Mouse (Mus musculus) MEL (cell line): ENCODE measurements around the gene Defb30. TPM values are rescaled to one million over a fixed set of nuclear protein-coding genes. Genes with fewer than 3 reads are reported as not detected.

Experiments
- DNase-seq: peaks from one replicate; pipeline ENCODE4 v3.0.0; 2011; ENCODE audit warnings: low read depth, low spot score
- H3K27ac ChIP-seq: 2 replicates; pipeline ENCODE4 v1.5.1; 2012; ENCODE audit warnings: low read depth, mild to moderate bottlenecking, control low read depth, low read length, moderate library complexity; ENCODE audit not compliant: control insufficient read depth
- H3K27me3 ChIP-seq, 2 experiments: fragments of 150-350 bp in 1 of 2; sonication (generic) in 1 of 2; 2 replicates each; pipeline ENCODE4 v1.6.1; 2012; ENCODE audit warnings: low read length in 2 of 2, mild to moderate bottlenecking in 2 of 2, improper control_type of control experiment in 1 of 2, moderate library complexity in 1 of 2; ENCODE audit not compliant: insufficient read depth in 2 of 2, control insufficient read depth in 1 of 2
- H3K36me3 ChIP-seq, 2 experiments: 2 replicates each; pipeline ENCODE4 v1.6.1; 2012 to 2014; ENCODE audit warnings: low read length in 2 of 2, improper control_type of control experiment in 1 of 2, inconsistent platforms in 1 of 2, mild to moderate bottlenecking in 1 of 2; ENCODE audit not compliant: insufficient read depth in 2 of 2, control insufficient read depth in 1 of 2
- H3K4me1 ChIP-seq, 2 experiments: fragments of 150-350 bp in 1 of 2; sonication (generic) in 1 of 2; 2 replicates each; pipeline ENCODE4 v1.6.1; 2012; ENCODE audit warnings: low read length in 2 of 2, improper control_type of control experiment in 1 of 2, mild to moderate bottlenecking in 1 of 2; ENCODE audit not compliant: insufficient read depth in 2 of 2, control insufficient read depth in 1 of 2
- H3K4me3 ChIP-seq, 2 experiments: fragments of 150-350 bp in 1 of 2; sonication (generic) in 1 of 2; 2 replicates each; pipeline ENCODE4 v1.5.1; 2012; ENCODE audit warnings: low read depth in 2 of 2, low read length in 2 of 2, mild to moderate bottlenecking in 2 of 2, moderate library complexity in 2 of 2, control low read depth in 1 of 2, improper control_type of control experiment in 1 of 2; ENCODE audit not compliant: control insufficient read depth in 1 of 2, insufficient read depth in 1 of 2
- H3K79me2 ChIP-seq: 2 replicates; pipeline ENCODE4 v1.6.1; 2012; ENCODE audit warnings: mild to moderate bottlenecking, low read length, moderate library complexity; ENCODE audit not compliant: control insufficient read depth, poor library complexity, insufficient read depth
- H3K9ac ChIP-seq: 2 replicates; pipeline ENCODE4 v1.6.1; 2012; ENCODE audit warnings: low read depth, mild to moderate bottlenecking, control low read depth, low read length, moderate library complexity; ENCODE audit not compliant: control insufficient read depth, poor library complexity, severe bottlenecking
- H3K9me3 ChIP-seq: fragments of 150-350 bp; sonication (generic); replicated peaks from 2 replicates; pipeline ENCODE4 v1.6.1; 2012; ENCODE audit warnings: mild to moderate bottlenecking, low read length, improper control_type of control experiment, moderate library complexity; ENCODE audit not compliant: insufficient read depth
- CHD2 ChIP-seq: IDR thresholded peaks from 2 replicates; pipeline ENCODE4 v1.6.1; 2011; ENCODE audit warnings: low read length, improper control_type of control experiment
- CTCF ChIP-seq, 3 experiments: IDR thresholded peaks in 2 of 3; conservative IDR thresholded peaks in 1 of 3; 2 replicates each; pipeline ENCODE4 v1.5.1; 2011 to 2012; ENCODE audit warnings: low read length in 3 of 3, low read depth in 2 of 3, mild to moderate bottlenecking in 2 of 3, improper control_type of control experiment in 1 of 3, inconsistent platforms in 1 of 3, mixed read lengths in 1 of 3, moderate library complexity in 1 of 3; ENCODE audit not compliant: control insufficient read depth in 1 of 3, insufficient read depth in 1 of 3, poor library complexity in 1 of 3, severe bottlenecking in 1 of 3
- E2F4 ChIP-seq: IDR thresholded peaks from 2 replicates; pipeline ENCODE4 v1.6.1; 2011; ENCODE audit warnings: low read depth, low read length, improper control_type of control experiment, borderline replicate concordance
- ETS1 ChIP-seq: IDR thresholded peaks from 2 replicates; pipeline ENCODE4 v1.6.1; 2012; ENCODE audit warnings: low read depth, mild to moderate bottlenecking, inconsistent platforms, low read length, improper control_type of control experiment, moderate library complexity
- GATA1 ChIP-seq: IDR thresholded peaks from 2 replicates; pipeline ENCODE4 v1.6.1; 2011; ENCODE audit warnings: low read depth, low read length, improper control_type of control experiment
- HCFC1 ChIP-seq: IDR thresholded peaks from 2 replicates; pipeline ENCODE4 v1.6.1; 2012; ENCODE audit warnings: low read depth, mild to moderate bottlenecking, inconsistent platforms, low read length, improper control_type of control experiment, moderate library complexity
- JUND ChIP-seq: IDR thresholded peaks from 2 replicates; pipeline ENCODE4 v1.6.1; 2011; ENCODE audit warnings: low read depth, mild to moderate bottlenecking, improper control_type of control experiment, low read length
- MAFK ChIP-seq: IDR thresholded peaks from 2 replicates; pipeline ENCODE4 v1.6.1; 2011; ENCODE audit warnings: low read depth, mild to moderate bottlenecking, low read length, improper control_type of control experiment, borderline replicate concordance
- MEF2A ChIP-seq: IDR thresholded peaks from 2 replicates; pipeline ENCODE4 v1.6.1; 2014; ENCODE audit warnings: low read depth, mild to moderate bottlenecking, inconsistent platforms, low read length, improper control_type of control experiment; ENCODE audit not compliant: poor library complexity, insufficient replicate concordance, severe bottlenecking; ENCODE audit errors: extremely low read depth
- MYC ChIP-seq: IDR thresholded peaks from 2 replicates; pipeline ENCODE4 v1.6.1; 2011; ENCODE audit warnings: low read depth, mild to moderate bottlenecking, low read length, improper control_type of control experiment, moderate library complexity
- NELFE ChIP-seq: IDR thresholded peaks from 2 replicates; pipeline ENCODE4 v1.6.1; 2011; ENCODE audit warnings: low read depth, low read length, improper control_type of control experiment
- POLR2AphosphoS5 ChIP-seq: IDR thresholded peaks from 2 replicates; pipeline ENCODE4 v1.6.1; 2012; ENCODE audit warnings: low read depth, borderline replicate concordance, mild to moderate bottlenecking, inconsistent platforms, low read length, moderate library complexity, mixed read lengths
- SMC3 ChIP-seq: IDR thresholded peaks from 2 replicates; pipeline ENCODE4 v1.6.1; 2011; ENCODE audit warnings: low read depth, low read length, improper control_type of control experiment
- TBP ChIP-seq: IDR thresholded peaks from 2 replicates; pipeline ENCODE4 v1.8.0; 2011; ENCODE audit warnings: low read depth, low read length, improper control_type of control experiment
- TCF12 ChIP-seq: IDR thresholded peaks from 2 replicates; pipeline ENCODE4 v1.6.1; 2014; ENCODE audit warnings: low read depth, mild to moderate bottlenecking, inconsistent platforms, low read length, improper control_type of control experiment, moderate library complexity
- USF2 ChIP-seq, 2 experiments: IDR thresholded peaks; 2 replicates each; pipeline ENCODE4 v1.6.1; 2011 to 2012; ENCODE audit warnings: improper control_type of control experiment in 2 of 2, low read length in 2 of 2, borderline replicate concordance in 1 of 2, inconsistent platforms in 1 of 2, low read depth in 1 of 2, mild to moderate bottlenecking in 1 of 2; ENCODE audit not compliant: insufficient read depth in 1 of 2
- ZMIZ1 ChIP-seq: IDR thresholded peaks from 2 replicates; pipeline ENCODE4 v1.6.1; 2012; ENCODE audit warnings: low read depth, mild to moderate bottlenecking, inconsistent platforms, low read length, improper control_type of control experiment, moderate library complexity
- polyA plus RNA-seq, 2 experiments: library from polyadenylated mRNA; stranded (reverse) in 1 of 2; unstranded in 1 of 2; fragments of >175 nt in 1 of 2; fragments of >200 nt in 1 of 2; gene quantifications; 2 replicates each; pipeline versions ENCODE4 v1.2.1 to v1.2.4; 2012; ENCODE audit warnings: low replicate concordance in 2 of 2, low read depth in 1 of 2; ENCODE audit not compliant: insufficient read length in 2 of 2, insufficient read depth in 1 of 2, missing spikeins in 1 of 2
- total RNA-seq: library from RNA; depleted of rRNA; stranded (reverse); fragments of 300-350 nt; gene quantifications from 2 replicates; pipeline ENCODE4 v1.2.3, GENCODE M21; 2012

Gene Defb30
- total and polyA plus RNA-seq, 3 experiments: not detected

DNA sequence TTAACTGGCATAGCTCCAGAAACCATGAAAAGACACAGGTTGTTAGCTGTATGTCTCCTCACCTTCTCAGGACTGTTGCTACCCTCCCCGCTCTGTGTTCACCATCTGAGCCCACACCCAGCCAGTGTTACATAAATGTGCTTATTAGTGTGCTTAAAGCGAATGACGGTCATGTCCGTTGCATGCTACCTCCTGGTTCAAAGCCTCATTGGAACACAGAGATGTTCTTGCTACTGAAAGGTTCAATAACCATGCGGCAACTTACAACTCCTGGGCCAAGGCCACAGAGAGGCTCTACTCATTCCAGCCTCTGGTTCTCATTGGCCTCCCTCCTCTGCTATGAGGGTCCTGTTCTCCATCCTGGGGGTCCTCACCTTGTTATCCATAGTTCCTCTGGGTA is 38.3 kb downstream of the Defb30 start, which contains the start of gene Defb43:
Defb43 (plus strand) TSS at position 301 of the 400 bp plus-strand sequence.
- no peaks in the 10 kb centered on the region for H3K79me2 ChIP-seq
- no peak within 1 kb of the TSS for H3K9ac ChIP-seq
- no peaks in the 10 kb centered on the region for H3K36me3 ChIP-seq
- DNase-seq: no peak
- no peak for TF ChIP-seq CHD2
- H3K4me1 ChIP-seq: no peaks in the 10 kb centered on the region
- no peak within 1 kb of the TSS for H3K27ac ChIP-seq
- H3K4me3 ChIP-seq: no peak within 1 kb of the TSS
- no peaks in the 10 kb centered on the region for H3K9me3 ChIP-seq
- H3K27me3 ChIP-seq: no peaks in the 10 kb centered on the region

DNA sequence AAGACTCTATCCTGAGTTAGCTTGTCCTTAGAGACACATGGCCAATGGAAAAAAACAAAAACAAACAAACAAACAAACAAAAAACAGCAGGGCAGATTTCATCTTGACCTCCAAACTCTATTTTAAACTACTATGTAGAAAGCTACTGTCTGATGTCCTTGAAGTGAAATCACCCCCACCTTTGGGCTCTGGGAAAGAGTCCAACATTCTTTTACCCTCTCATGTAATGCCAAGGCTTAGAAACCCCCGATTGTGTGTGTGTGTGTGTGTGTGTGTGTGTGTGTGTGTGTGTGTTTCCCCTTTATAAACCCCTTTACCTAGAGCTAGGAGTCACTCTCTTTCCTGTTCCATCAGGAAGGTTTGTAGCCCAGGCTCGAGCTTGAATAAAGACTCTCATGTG is 47.2 kb downstream of the Defb30 start:
- H3K4me1 ChIP-seq: no peaks in the 10 kb centered on the region
- H3K4me3 ChIP-seq: no peak overlapping the region
- no peak for DNase-seq
- H3K9me3 ChIP-seq: no peaks in the 10 kb centered on the region
- no peak overlapping the region for H3K9ac ChIP-seq
- no peaks in the 10 kb centered on the region for H3K79me2 ChIP-seq
- TF ChIP-seq MAFK: no peak
- TF ChIP-seq TCF12: no peak
- no peak for TF ChIP-seq CTCF (IDR thresholded peaks at IDR 0.05 in 2 of 3, conservative IDR thresholded peaks at IDR 0.05 in 1 of 3; ENCODE audit: control insufficient read depth in 1 of 3, insufficient read depth in 1 of 3, low read depth in 2 of 3, low read length in 3 of 3, poor library complexity in 1 of 3, severe bottlenecking in 1 of 3)
- no peak for TF ChIP-seq POLR2AphosphoS5
- no peak for TF ChIP-seq JUND
- TF ChIP-seq, all 39 proteins: peak for 0
- H3K27me3 ChIP-seq: no peaks in the 10 kb centered on the region; a peak in 1 of 4 replicates
- H3K27ac ChIP-seq: no peak overlapping the region
- H3K36me3 ChIP-seq: no peaks in the 10 kb centered on the region

DNA sequence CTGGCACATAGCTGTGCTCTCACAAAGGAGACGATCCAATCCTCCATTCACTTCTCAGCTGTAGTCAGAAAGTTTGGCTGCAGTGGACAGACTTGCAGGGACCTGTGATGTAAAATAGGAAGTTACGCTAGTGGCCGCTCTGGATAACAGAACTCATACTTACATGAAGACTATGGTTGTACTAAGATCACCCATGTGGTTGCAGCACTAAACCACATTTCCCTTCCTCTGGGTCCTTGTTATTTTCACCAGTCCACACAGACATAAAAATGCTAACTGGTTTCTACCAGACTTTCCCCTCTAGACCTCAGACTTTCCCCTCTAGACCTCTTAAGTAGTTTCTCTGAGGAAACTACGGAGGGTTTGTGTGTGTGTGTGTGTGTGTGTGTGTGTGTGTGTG is 50.8 kb downstream of the Defb30 start:
- DNase-seq: no peak
- no peaks in the 10 kb centered on the region for H3K9me3 ChIP-seq
- no peak overlapping the region for H3K27ac ChIP-seq
- no peaks in the 10 kb centered on the region for H3K4me1 ChIP-seq
- no peaks in the 10 kb centered on the region for H3K79me2 ChIP-seq
- H3K9ac ChIP-seq: no peak overlapping the region
- H3K4me3 ChIP-seq: no peak overlapping the region
- H3K27me3 ChIP-seq: peaks cover 0 to 2% of the 10 kb centered on the region in 2 experiments; a peak in 2 of 4 replicates
- H3K36me3 ChIP-seq: no peaks in the 10 kb centered on the region
- TF ChIP-seq E2F4: no peak
- no peak for TF ChIP-seq TBP
- TF ChIP-seq ZMIZ1: no peak
- TF ChIP-seq JUND: no peak
- TF ChIP-seq ETS1: no peak
- TF ChIP-seq HCFC1: no peak
- TF ChIP-seq GATA1: no peak
- no peak for TF ChIP-seq USF2 (IDR thresholded peaks at IDR 0.05; ENCODE audit: borderline replicate concordance in 1 of 2, insufficient read depth in 1 of 2, low read depth in 1 of 2, low read length in 2 of 2)
- no peak for TF ChIP-seq NELFE
- TF ChIP-seq MYC: no peak
- no peak for TF ChIP-seq MEF2A
- no peak for TF ChIP-seq MAFK
- TF ChIP-seq SMC3: no peak
